Mouse (Mus musculus) cerebellum, adult 2 months (tissue): Measurements from ENCODE around the gene Higd2a. TPM values are rescaled to one million over a fixed set of nuclear protein-coding genes. Genes with fewer than 3 reads are reported as not detected.

Source experiments
- DNase-seq, 2 experiments: peaks; one replicate each; pipeline ENCODE4 v3.0.0; 2021
- H3K27ac ChIP-seq: fragments of 200-500 bp; 2 replicates; pipeline ENCODE4 v1.5.1; 2012; ENCODE audit warnings: low read length, control low read depth, inconsistent platforms; ENCODE audit not compliant: insufficient read depth
- H3K27me3 ChIP-seq: fragments of 200-500 bp; 2 replicates; pipeline ENCODE4 v1.6.1; 2012; ENCODE audit warnings: inconsistent platforms, mild to moderate bottlenecking, low read length, moderate library complexity; ENCODE audit not compliant: control insufficient read depth, insufficient read depth
- H3K4me1 ChIP-seq: fragments of 200-500 bp; 2 replicates; pipeline ENCODE4 v1.6.1; 2011; ENCODE audit warnings: low read length; ENCODE audit not compliant: control insufficient read depth, insufficient read depth
- H3K4me3 ChIP-seq: fragments of 200-500 bp; replicated peaks from 2 replicates; pipeline ENCODE3; 2011; ENCODE audit warnings: mild to moderate bottlenecking, low read depth, low read length, control low read depth; ENCODE audit not compliant: insufficient read depth
- CTCF ChIP-seq: fragments of 200-500 bp; IDR thresholded peaks from 2 replicates; pipeline ENCODE4 v1.5.1; 2011; ENCODE audit warnings: low read depth, mild to moderate bottlenecking, control low read depth, low read length, moderate library complexity, borderline replicate concordance; ENCODE audit not compliant: insufficient read depth
- POLR2A ChIP-seq: fragments of 200-500 bp; IDR thresholded peaks from 2 replicates; pipeline ENCODE4 v1.6.1; 2011; ENCODE audit warnings: low read length, control low read depth, borderline replicate concordance; ENCODE audit not compliant: insufficient read depth
- WGBS: fragments of 180-500 bp; shearing (Covaris S2); methylation state at CpG from one replicate; pipeline ENCODE4 v1.1.7; 2018; 5-methylcytosine and 5-hydroxymethylcytosine counted together
- polyA plus RNA-seq: library from polyadenylated mRNA; depleted of rRNA; stranded (reverse); fragments of >200 nt; gene quantifications from 2 replicates; pipeline ENCODE4 v1.2.3, GENCODE M21; 2012; rRNA removed

Gene Higd2a
- polyA plus RNA-seq, 1 experiment: 306 TPM

- Histone ChIP-seq H3K4me1 (no peaks in the 10 kb centered on the region), H3K27ac (no peak overlapping the region), H3K27me3 (no peaks in the 10 kb centered on the region), H3K4me3 (no peak overlapping the region)
- TF ChIP-seq CTCF (no peak), POLR2A (no peak)
- DNase-seq: no peak
- WGBS: 77% methylated on average over 3 of the region's 3 CpGs
Observed at GRCm38 (mm10) chr13:54632731-54633277, 42.8 kb downstream of the Higd2a start.

GRCm38 (mm10) chr13:54635011-54635410, 45.0 kb downstream of the Higd2a start:
- WGBS: 95% methylated on average over 3 of the region's 3 CpGs
- Histone ChIP-seq H3K4me1 (no peaks in the 10 kb centered on the region), H3K27me3 (no peaks in the 10 kb centered on the region), H3K27ac (no peak overlapping the region), H3K4me3 (no peak overlapping the region)
- TF ChIP-seq CTCF (no peak), POLR2A (no peak)
- DNase-seq: no peak

Other genes starting within 250 kb of the Higd2a start
- 361 and 392 TPM in 2 replicates for gene Cplx2, start 218.9 kb upstream of the Higd2a start, polyA plus RNA-seq
- gene Thoc3, start 121.4 kb upstream of the Higd2a start, polyA plus RNA-seq: 35.6 and 36.2 TPM in 2 replicates
- gene Simc1, start 86.4 kb upstream of the Higd2a start, polyA plus RNA-seq: 20.2 and 21.5 TPM in 2 replicates
- gene 4833439L19Rik, start 24.8 kb upstream of the Higd2a start, polyA plus RNA-seq: 199 and 212 TPM in 2 replicates
- 29.4 and 32.0 TPM in 2 replicates for gene Arl10, start 15.2 kb upstream of the Higd2a start, polyA plus RNA-seq
- 24.4 and 26.4 TPM in 2 replicates for gene Nop16, start 117 bp upstream of the Higd2a start, polyA plus RNA-seq
- 391 and 435 TPM in 2 replicates for gene Cltb, start 21.1 kb downstream of the Higd2a start, polyA plus RNA-seq
- 38.3 and 39.2 TPM in 2 replicates for gene Faf2, start 31.6 kb downstream of the Higd2a start, polyA plus RNA-seq
- 91.5 and 99.5 TPM in 2 replicates for gene Rnf44, start 103.7 kb downstream of the Higd2a start, polyA plus RNA-seq
- gene Cdhr2, start 111.3 kb downstream of the Higd2a start, polyA plus RNA-seq: 0.16 and 0.23 TPM in 2 replicates
- 41.4 and 45.4 TPM in 2 replicates for gene Gprin1, start 159.7 kb downstream of the Higd2a start, polyA plus RNA-seq
- gene Sncb, start 176.4 kb downstream of the Higd2a start, polyA plus RNA-seq: 851 and 853 TPM in 2 replicates
- not detected in 2 replicates for gene Eif4e1b, start 193.8 kb downstream of the Higd2a start, polyA plus RNA-seq
- 87.9 and 89.8 TPM in 2 replicates for gene Tspan17, start 199.2 kb downstream of the Higd2a start, polyA plus RNA-seq